Mouse (Mus musculus): ENCODE data around the gene Zbtb37.

- no peak for TF ChIP-seq CTCF (IDR thresholded peaks at IDR 0.05; ENCODE audit: low read depth, low read length)
- no peak for TF ChIP-seq POLR2A (IDR thresholded peaks at IDR 0.05; ENCODE audit: insufficient read depth, low read length)
- TF ChIP-seq EP300 (IDR thresholded peaks at IDR 0.05; ENCODE audit: insufficient read depth, low read depth, low read length) = no peak
Observed at GRCm38 (mm10) chr1:161071272-161071620, 36.6 kb upstream of the Zbtb37 start.
